Mouse (Mus musculus) CH12.LX (cell line): ENCODE data around the gene Samd4. TPM values are rescaled to one million over a fixed set of nuclear protein-coding genes. Genes with fewer than 3 reads are reported as not detected.

ENCODE experiments used
- DNase-seq: peaks from one replicate; pipeline ENCODE4 v3.0.0-alpha.2; 2013; ENCODE audit errors: extremely low read depth
- H3K27ac ChIP-seq: 2 replicates; pipeline ENCODE4 v1.5.1; 2012; ENCODE audit warnings: low read depth, mild to moderate bottlenecking, control low read depth, moderate library complexity; ENCODE audit not compliant: insufficient read depth
- H3K27me3 ChIP-seq: replicated peaks from 2 replicates; pipeline ENCODE3; 2012; ENCODE audit warnings: inconsistent platforms
- H3K36me3 ChIP-seq, 2 experiments: replicated peaks in 1 of 2; 2 replicates each; pipeline versions ENCODE3 to v1.6.1; 2012; ENCODE audit warnings: inconsistent platforms in 1 of 2, low read length in 1 of 2, mild to moderate bottlenecking in 1 of 2, mixed read lengths in 1 of 2, moderate library complexity in 1 of 2; ENCODE audit not compliant: control insufficient read depth in 1 of 2, insufficient read depth in 1 of 2
- H3K4me1 ChIP-seq, 2 experiments: 2 replicates each; pipeline ENCODE4 v1.6.1; 2012; ENCODE audit warnings: inconsistent platforms in 1 of 2, moderate library complexity in 1 of 2; ENCODE audit not compliant: insufficient read depth in 2 of 2, control insufficient read depth in 1 of 2
- H3K4me2 ChIP-seq: 2 replicates; pipeline ENCODE4 v1.6.1; 2012; ENCODE audit warnings: low read depth, mild to moderate bottlenecking, control low read depth; ENCODE audit not compliant: poor library complexity, insufficient read depth, severe bottlenecking
- H3K4me3 ChIP-seq, 3 experiments: fragments of 150-350 bp in 1 of 3; sonication (generic) in 1 of 3; replicated peaks in 1 of 3; 2 replicates each; pipeline versions ENCODE3 to v1.5.1; 2011 to 2012; ENCODE audit warnings: low read depth in 2 of 3, low read length in 2 of 3, mild to moderate bottlenecking in 2 of 3, moderate library complexity in 2 of 3, control low read depth in 1 of 3, improper control_type of control experiment in 1 of 3, inconsistent platforms in 1 of 3, mixed read lengths in 1 of 3; ENCODE audit not compliant: poor library complexity in 1 of 3
- H3K79me2 ChIP-seq: replicated peaks from 2 replicates; pipeline ENCODE4 v1.6.1; 2012; ENCODE audit warnings: mild to moderate bottlenecking, moderate library complexity; ENCODE audit not compliant: control insufficient read depth, poor library complexity, insufficient read depth, severe bottlenecking; ENCODE audit errors: extremely low read depth
- H3K9ac ChIP-seq: 2 replicates; pipeline ENCODE4 v1.6.1; 2012; ENCODE audit warnings: low read depth, mild to moderate bottlenecking, control low read depth, moderate library complexity; ENCODE audit not compliant: insufficient read depth
- H3K9me3 ChIP-seq: replicated peaks from 2 replicates; pipeline ENCODE3; 2012; ENCODE audit warnings: low read length, inconsistent platforms, mixed read lengths
- CHD1 ChIP-seq: IDR thresholded peaks from 2 replicates; pipeline ENCODE4 v1.6.1; 2012; ENCODE audit warnings: low read depth, low read length, improper control_type of control experiment, inconsistent platforms
- CHD2 ChIP-seq: IDR thresholded peaks from 2 replicates; pipeline ENCODE4 v1.6.1; 2011; ENCODE audit warnings: low read length, improper control_type of control experiment
- E2F4 ChIP-seq: IDR thresholded peaks from 2 replicates; pipeline ENCODE4 v1.6.1; 2011; ENCODE audit warnings: low read depth, low read length, improper control_type of control experiment; ENCODE audit not compliant: insufficient replicate concordance
- ELF1 ChIP-seq: IDR thresholded peaks from 2 replicates; pipeline ENCODE4 v1.6.1; 2014; ENCODE audit warnings: low read depth, mild to moderate bottlenecking, inconsistent platforms, low read length, improper control_type of control experiment
- ETS1 ChIP-seq: conservative IDR thresholded peaks from 2 replicates; pipeline ENCODE4 v1.6.1; 2012; ENCODE audit warnings: low read depth, mild to moderate bottlenecking, inconsistent platforms, low read length, improper control_type of control experiment, moderate library complexity
- HCFC1 ChIP-seq: IDR thresholded peaks from 2 replicates; pipeline ENCODE4 v1.6.1; 2012; ENCODE audit warnings: low read depth, mild to moderate bottlenecking, inconsistent platforms, low read length, improper control_type of control experiment
- JUN ChIP-seq: IDR thresholded peaks from 2 replicates; pipeline ENCODE4 v1.6.1; 2011; ENCODE audit warnings: low read depth, mild to moderate bottlenecking, low read length, improper control_type of control experiment, moderate library complexity; ENCODE audit not compliant: insufficient read depth
- JUND ChIP-seq: conservative IDR thresholded peaks from 2 replicates; pipeline ENCODE4 v1.6.1; 2011; ENCODE audit warnings: low read depth, low read length, improper control_type of control experiment
- KAT2A ChIP-seq: IDR thresholded peaks from 2 replicates; pipeline ENCODE4 v1.6.1; 2012; ENCODE audit warnings: low read length, improper control_type of control experiment, inconsistent platforms; ENCODE audit not compliant: insufficient replicate concordance
- MAX ChIP-seq: IDR thresholded peaks from 2 replicates; pipeline ENCODE4 v1.6.1; 2011; ENCODE audit warnings: low read length, improper control_type of control experiment
- MEF2A ChIP-seq: IDR thresholded peaks from 2 replicates; pipeline ENCODE4 v1.6.1; 2014; ENCODE audit warnings: low read depth, mild to moderate bottlenecking, inconsistent platforms, low read length, improper control_type of control experiment, borderline replicate concordance
- MXI1 ChIP-seq: IDR thresholded peaks from 2 replicates; pipeline ENCODE4 v1.6.1; 2011; ENCODE audit warnings: mild to moderate bottlenecking, low read depth, low read length, improper control_type of control experiment
- NRF1 ChIP-seq: IDR thresholded peaks from 2 replicates; pipeline ENCODE4 v1.6.1; 2014; ENCODE audit warnings: low read depth, mild to moderate bottlenecking, inconsistent platforms, low read length, improper control_type of control experiment, moderate library complexity
- TCF12 ChIP-seq: IDR thresholded peaks from 2 replicates; pipeline ENCODE4 v1.6.1; 2014; ENCODE audit warnings: low read depth, mild to moderate bottlenecking, inconsistent platforms, low read length, improper control_type of control experiment
- USF2 ChIP-seq: conservative IDR thresholded peaks from 2 replicates; pipeline ENCODE4 v1.6.1; 2011; ENCODE audit warnings: low read depth, low read length, improper control_type of control experiment
- ZMIZ1 ChIP-seq: IDR thresholded peaks from 2 replicates; pipeline ENCODE4 v1.6.1; 2012; ENCODE audit warnings: low read depth, mild to moderate bottlenecking, inconsistent platforms, low read length, improper control_type of control experiment
- ZNF384 ChIP-seq: IDR thresholded peaks from 2 replicates; pipeline ENCODE4 v1.6.1; 2012; ENCODE audit warnings: low read depth, low read length, improper control_type of control experiment, inconsistent platforms
- dilution Hi-C: fragments of 300-500 bp; cut with MboI; formaldehyde crosslinking; loops from 2 replicates; pipeline ENCODE4 v1.14.3; 2020; ENCODE audit warnings: low sequenced_read_pairs; ENCODE audit not compliant: extremely low pct_unique_long_range_greater_than_20kb, extremely low pct_ligation_motif_present
- in situ Hi-C: fragments of 300-500 bp; cut with MboI; formaldehyde crosslinking; loops from 3 replicates; pipeline ENCODE4 v1.14.3; 2019; ENCODE audit warnings: low sequenced_read_pairs, low pct_ligation_motif_present, low pct_unique_long_range_greater_than_20kb, mixed read lengths
- polyA plus RNA-seq: library from polyadenylated mRNA; unstranded; fragments of >175 nt; gene quantifications from 2 replicates; pipeline ENCODE4 v1.2.1, GENCODE M21; 2012; ENCODE audit warnings: low read depth; ENCODE audit not compliant: insufficient read length
- total RNA-seq, 2 experiments: library from RNA; depleted of rRNA; stranded (reverse); fragments of 300-350 nt in 1 of 2; fragments of >200 nt in 1 of 2; gene quantifications; 2 replicates each; pipeline ENCODE4 v1.2.3; 2012 to 2014

The Samd4 gene
- total and polyA plus RNA-seq, 3 experiments = 0.64 to 4.6 (median 1.5) TPM

GRCm38 (mm10) chr14:47023529-47023928 lies 140.9 kb downstream of the Samd4 start:
- TF ChIP-seq USF2 (no peak), JUN (no peak), ETS1 (no peak), ZNF384 (no peak), TCF12 (no peak), JUND (no peak), ZMIZ1 (no peak), MEF2A (no peak)
- H3K79me2 ChIP-seq = no peaks in the 10 kb centered on the region
- H3K27me3 ChIP-seq = no peaks in the 10 kb centered on the region
- no peaks in the 10 kb centered on the region for H3K36me3 ChIP-seq
- H3K27ac ChIP-seq = no peak overlapping the region
- H3K4me1 ChIP-seq = peaks cover 0 to 9% of the 10 kb centered on the region in 2 experiments; a peak in 2 of 4 replicates
- H3K4me3 ChIP-seq = no peak overlapping the region
- DNase-seq = no peak
- no peak overlapping the region for H3K9ac ChIP-seq
- no peak overlapping the region for H3K4me2 ChIP-seq
- H3K9me3 ChIP-seq = no peaks in the 10 kb centered on the region
- in situ Hi-C loops = no loop called here
- dilution Hi-C loops = no loop called here

DNA sequence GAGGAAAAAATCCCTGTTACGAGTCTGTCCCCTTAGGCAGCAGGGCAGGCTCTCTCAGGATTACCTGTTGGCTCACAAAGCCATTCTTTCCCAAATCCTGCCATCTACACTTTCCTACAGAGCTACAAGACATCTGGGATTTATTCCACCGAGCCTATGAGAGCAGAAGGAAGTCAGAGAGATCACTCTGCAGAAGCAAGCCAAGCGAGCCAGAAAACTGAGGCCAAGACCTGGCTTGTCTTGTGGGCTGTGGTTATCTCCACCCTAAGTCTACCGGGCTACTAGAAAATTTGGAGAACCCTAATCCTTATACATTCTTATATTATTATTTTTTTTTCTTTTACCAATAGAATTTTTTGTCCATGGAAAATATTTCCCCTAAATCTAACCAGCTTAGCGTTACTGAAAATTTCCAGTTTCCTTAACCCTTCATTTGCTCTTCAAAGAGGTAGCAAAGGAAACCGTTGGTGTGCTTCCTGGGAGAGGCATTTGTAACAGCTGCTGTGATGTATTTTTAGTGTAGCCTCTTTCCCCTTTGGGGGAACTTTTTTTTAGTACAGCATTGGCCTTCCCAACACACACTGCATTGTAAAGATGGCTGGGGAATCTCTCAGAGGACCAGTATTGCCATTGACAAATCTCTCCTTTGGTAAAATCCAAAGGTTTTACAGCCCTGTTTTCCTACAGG lies 144.9 kb downstream of the Samd4 start:
- dilution Hi-C loops = no loop called here
- DNase-seq = no peak
- in situ Hi-C loops = no loop called here
- H3K4me1 ChIP-seq = peaks cover 0 to 9% of the 10 kb centered on the region in 2 experiments; a peak in 2 of 4 replicates
- H3K4me3 ChIP-seq = no peak overlapping the region
- H3K27me3 ChIP-seq = no peaks in the 10 kb centered on the region
- H3K9me3 ChIP-seq = no peaks in the 10 kb centered on the region
- no peak overlapping the region for H3K4me2 ChIP-seq
- no peak overlapping the region for H3K27ac ChIP-seq
- H3K9ac ChIP-seq = no peak overlapping the region
- no peaks in the 10 kb centered on the region for H3K79me2 ChIP-seq
- TF ChIP-seq KAT2A = no peak
- TF ChIP-seq CHD2 = no peak
- no peak for TF ChIP-seq ELF1
- TF ChIP-seq MAX = no peak
- H3K36me3 ChIP-seq = no peaks in the 10 kb centered on the region

- DNase-seq = no peak
- H3K79me2 ChIP-seq = no peaks in the 10 kb centered on the region
- no peak overlapping the region for H3K27ac ChIP-seq
- TF ChIP-seq MXI1 (no peak), ETS1 (no peak), E2F4 (no peak), HCFC1 (no peak), CHD1 (no peak), NRF1 (no peak), JUND (no peak), ZMIZ1 (no peak)
- H3K9me3 ChIP-seq = no peaks in the 10 kb centered on the region
- in situ Hi-C loops = no loop called here
- no peak overlapping the region for H3K4me2 ChIP-seq
- no peaks in the 10 kb centered on the region for H3K36me3 ChIP-seq
- dilution Hi-C loops = no loop called here
- no peaks in the 10 kb centered on the region for H3K27me3 ChIP-seq
- no peak overlapping the region for H3K4me3 ChIP-seq
- H3K4me1 ChIP-seq = peaks cover 0 to 9% of the 10 kb centered on the region in 2 experiments; a peak in 2 of 4 replicates
- no peak overlapping the region for H3K9ac ChIP-seq
Measured at GRCm38 (mm10) chr14:47031542-47031941, 148.9 kb downstream of the Samd4 start.
